Mouse (Mus musculus): ENCODE measurements around the gene Fbxo48. TPM values are rescaled to one million over a fixed set of nuclear protein-coding genes. Genes with fewer than 3 reads are reported as not detected.

The Fbxo48 gene
- total RNA-seq, 1 experiment from 2014 or later = 1.6 TPM

GRCm38 (mm10) chr11:16972027-16972426 lies 20.9 kb downstream of the Fbxo48 start:
- DNase-seq = no peak

GRCm38 (mm10) chr11:16973086-16973485 lies 21.9 kb downstream of the Fbxo48 start:
- DNase-seq = no peak

- no peak for DNase-seq
Observed at GRCm38 (mm10) chr11:16976937-16977336, 25.8 kb downstream of the Fbxo48 start.

GRCm38 (mm10) chr11:16977611-16978010 lies 26.4 kb downstream of the Fbxo48 start:
- no peak for DNase-seq

GRCm38 (mm10) chr11:16978161-16978707 lies 27.1 kb downstream of the Fbxo48 start:
- DNase-seq = no peak

- DNase-seq = no peak
Observed at GRCm38 (mm10) chr11:16986550-16987187, 35.5 kb downstream of the Fbxo48 start.

GRCm38 (mm10) chr11:16987745-16988328 lies 36.7 kb downstream of the Fbxo48 start:
- no peak for DNase-seq

- no peak for DNase-seq
Observed at GRCm38 (mm10) chr11:16989885-16990284, 38.7 kb downstream of the Fbxo48 start.

- no peak for DNase-seq
Observed at GRCm38 (mm10) chr11:16992880-16993279, 41.7 kb downstream of the Fbxo48 start.

- DNase-seq = no peak
Observed at GRCm38 (mm10) chr11:16996818-16997217, 45.6 kb downstream of the Fbxo48 start.

GRCm38 (mm10) chr11:16997465-16997864 lies 46.3 kb downstream of the Fbxo48 start:
- no peak for DNase-seq

GRCm38 (mm10) chr11:16999387-16999786 lies 48.2 kb downstream of the Fbxo48 start:
- no peak for DNase-seq

- no peak for DNase-seq
Observed at GRCm38 (mm10) chr11:16999933-17000332, 48.8 kb downstream of the Fbxo48 start.

GRCm38 (mm10) chr11:17000353-17001334 lies 49.5 kb downstream of the Fbxo48 start:
- DNase-seq = no peak

GRCm38 (mm10) chr11:17002739-17003373 lies 51.7 kb downstream of the Fbxo48 start:
- DNase-seq = no peak

- no peak for DNase-seq
Observed at GRCm38 (mm10) chr11:17003757-17004156, 52.6 kb downstream of the Fbxo48 start.

Other genes starting within 250 kb of the Fbxo48 start
- gene Egfr, start 199.2 kb upstream of the Fbxo48 start, total RNA-seq (2021) = 6.9 and 7.7 TPM in 2 replicates
- 12.9 and 21.7 TPM in 2 replicates for gene Cnrip1, start 100.2 kb downstream of the Fbxo48 start, total RNA-seq (2021)
- gene Plek, start 101.0 kb downstream of the Fbxo48 start, total RNA-seq (2021) = 2.7 and 2.9 TPM in 2 replicates
- gene Ppp3r1, start 207.9 kb downstream of the Fbxo48 start, total RNA-seq (2021) = 96.0 and 98.8 TPM in 2 replicates
- 16.7 and 19.8 TPM in 2 replicates for gene Wdr92, start 230.7 kb downstream of the Fbxo48 start, total RNA-seq (2021)

All from adrenal gland, postnatal 25 days (tissue).